Mouse (Mus musculus): ENCODE measurements around the gene Wfdc6b.

- no peak for TF ChIP-seq EP300 (IDR thresholded peaks at IDR 0.05; ENCODE audit: low read depth)
- TF ChIP-seq CTCF (IDR thresholded peaks at IDR 0.05; ENCODE audit: low read depth), result no peak
These were observed 51.5 kb downstream of the Wfdc6b start for GRCm38 (mm10) chr2:164664851-164665250.

All from liver, embryonic 14.5 days (tissue).